Mouse (Mus musculus): ENCODE data around the gene Snn.

- no peak for TF ChIP-seq POLR2A (IDR thresholded peaks at IDR 0.05; ENCODE audit: low read depth, low read length)
- no peak for TF ChIP-seq CTCF (conservative IDR thresholded peaks at IDR 0.05; ENCODE audit: insufficient read depth, insufficient read length, low read depth, low read length)
Observed at GRCm38 (mm10) chr16:11030844-11031243, 29.9 kb upstream of the Snn start.

Data from kidney, adult 2 months (tissue).